Mouse (Mus musculus) MEL (cell line): ENCODE results near the gene Cops2. TPM values are rescaled to one million over a fixed set of nuclear protein-coding genes. Genes with fewer than 3 reads are reported as not detected.

Experiments used
- DNase-seq: peaks from one replicate; pipeline ENCODE4 v3.0.0; 2011; ENCODE audit warnings: low read depth, low spot score
- H3K27ac ChIP-seq: 2 replicates; pipeline ENCODE4 v1.5.1; 2012; ENCODE audit warnings: low read depth, mild to moderate bottlenecking, control low read depth, low read length, moderate library complexity; ENCODE audit not compliant: control insufficient read depth
- H3K27me3 ChIP-seq, 2 experiments: fragments of 150-350 bp in 1 of 2; sonication (generic) in 1 of 2; 2 replicates each; pipeline ENCODE4 v1.6.1; 2012; ENCODE audit warnings: low read length in 2 of 2, mild to moderate bottlenecking in 2 of 2, improper control_type of control experiment in 1 of 2, moderate library complexity in 1 of 2; ENCODE audit not compliant: insufficient read depth in 2 of 2, control insufficient read depth in 1 of 2
- H3K36me3 ChIP-seq, 2 experiments: 2 replicates each; pipeline ENCODE4 v1.6.1; 2012 to 2014; ENCODE audit warnings: low read length in 2 of 2, improper control_type of control experiment in 1 of 2, inconsistent platforms in 1 of 2, mild to moderate bottlenecking in 1 of 2; ENCODE audit not compliant: insufficient read depth in 2 of 2, control insufficient read depth in 1 of 2
- H3K4me1 ChIP-seq, 2 experiments: fragments of 150-350 bp in 1 of 2; sonication (generic) in 1 of 2; 2 replicates each; pipeline ENCODE4 v1.6.1; 2012; ENCODE audit warnings: low read length in 2 of 2, improper control_type of control experiment in 1 of 2, mild to moderate bottlenecking in 1 of 2; ENCODE audit not compliant: insufficient read depth in 2 of 2, control insufficient read depth in 1 of 2
- H3K4me3 ChIP-seq, 2 experiments: fragments of 150-350 bp in 1 of 2; sonication (generic) in 1 of 2; 2 replicates each; pipeline ENCODE4 v1.5.1; 2012; ENCODE audit warnings: low read depth in 2 of 2, low read length in 2 of 2, mild to moderate bottlenecking in 2 of 2, moderate library complexity in 2 of 2, control low read depth in 1 of 2, improper control_type of control experiment in 1 of 2; ENCODE audit not compliant: control insufficient read depth in 1 of 2, insufficient read depth in 1 of 2
- H3K79me2 ChIP-seq: 2 replicates; pipeline ENCODE4 v1.6.1; 2012; ENCODE audit warnings: mild to moderate bottlenecking, low read length, moderate library complexity; ENCODE audit not compliant: control insufficient read depth, poor library complexity, insufficient read depth
- H3K9ac ChIP-seq: 2 replicates; pipeline ENCODE4 v1.6.1; 2012; ENCODE audit warnings: low read depth, mild to moderate bottlenecking, control low read depth, low read length, moderate library complexity; ENCODE audit not compliant: control insufficient read depth, poor library complexity, severe bottlenecking
- H3K9me3 ChIP-seq: fragments of 150-350 bp; sonication (generic); replicated peaks from 2 replicates; pipeline ENCODE4 v1.6.1; 2012; ENCODE audit warnings: mild to moderate bottlenecking, low read length, improper control_type of control experiment, moderate library complexity; ENCODE audit not compliant: insufficient read depth
- BHLHE40 ChIP-seq: IDR thresholded peaks from 2 replicates; pipeline ENCODE4 v1.6.1; 2012; ENCODE audit warnings: low read depth, mild to moderate bottlenecking, inconsistent platforms, low read length, improper control_type of control experiment, borderline replicate concordance
- CHD2 ChIP-seq: IDR thresholded peaks from 2 replicates; pipeline ENCODE4 v1.6.1; 2011; ENCODE audit warnings: low read length, improper control_type of control experiment
- E2F4 ChIP-seq: IDR thresholded peaks from 2 replicates; pipeline ENCODE4 v1.6.1; 2011; ENCODE audit warnings: low read depth, low read length, improper control_type of control experiment, borderline replicate concordance
- ELF1 ChIP-seq: IDR thresholded peaks from 2 replicates; pipeline ENCODE4 v1.6.1; 2014; ENCODE audit warnings: low read depth, mild to moderate bottlenecking, inconsistent platforms, low read length, improper control_type of control experiment, moderate library complexity
- ETS1 ChIP-seq: IDR thresholded peaks from 2 replicates; pipeline ENCODE4 v1.6.1; 2012; ENCODE audit warnings: low read depth, mild to moderate bottlenecking, inconsistent platforms, low read length, improper control_type of control experiment, moderate library complexity
- KAT2A ChIP-seq: conservative IDR thresholded peaks from 2 replicates; pipeline ENCODE4 v1.6.1; 2012; ENCODE audit warnings: low read depth, low read length, improper control_type of control experiment, inconsistent platforms
- MEF2A ChIP-seq: IDR thresholded peaks from 2 replicates; pipeline ENCODE4 v1.6.1; 2014; ENCODE audit warnings: low read depth, mild to moderate bottlenecking, inconsistent platforms, low read length, improper control_type of control experiment; ENCODE audit not compliant: poor library complexity, insufficient replicate concordance, severe bottlenecking; ENCODE audit errors: extremely low read depth
- POLR2A ChIP-seq, 2 experiments: IDR thresholded peaks; 2 replicates each; pipeline ENCODE4 v1.6.1; 2011 to 2012; ENCODE audit warnings: low read length in 2 of 2, mild to moderate bottlenecking in 2 of 2, control low read depth in 1 of 2, improper control_type of control experiment in 1 of 2, low read depth in 1 of 2, moderate library complexity in 1 of 2; ENCODE audit not compliant: control insufficient read depth in 1 of 2, insufficient read depth in 1 of 2, poor library complexity in 1 of 2
- POLR2AphosphoS5 ChIP-seq: IDR thresholded peaks from 2 replicates; pipeline ENCODE4 v1.6.1; 2012; ENCODE audit warnings: low read depth, borderline replicate concordance, mild to moderate bottlenecking, inconsistent platforms, low read length, moderate library complexity, mixed read lengths
- RAD21 ChIP-seq: IDR thresholded peaks from 2 replicates; pipeline ENCODE4 v1.6.1; 2011; ENCODE audit warnings: mild to moderate bottlenecking, low read depth, low read length, improper control_type of control experiment
- SIN3A ChIP-seq: IDR thresholded peaks from 2 replicates; pipeline ENCODE4 v1.6.1; 2012; ENCODE audit warnings: low read length, improper control_type of control experiment, inconsistent platforms
- TBP ChIP-seq: IDR thresholded peaks from 2 replicates; pipeline ENCODE4 v1.8.0; 2011; ENCODE audit warnings: low read depth, low read length, improper control_type of control experiment
- TCF12 ChIP-seq: IDR thresholded peaks from 2 replicates; pipeline ENCODE4 v1.6.1; 2014; ENCODE audit warnings: low read depth, mild to moderate bottlenecking, inconsistent platforms, low read length, improper control_type of control experiment, moderate library complexity
- UBTF ChIP-seq: IDR thresholded peaks from 2 replicates; pipeline ENCODE4 v1.6.1; 2012; ENCODE audit warnings: low read depth, mild to moderate bottlenecking, inconsistent platforms, low read length, improper control_type of control experiment, moderate library complexity, borderline replicate concordance; ENCODE audit not compliant: insufficient read depth
- USF1 ChIP-seq: IDR thresholded peaks from 2 replicates; pipeline ENCODE4 v1.6.1; 2014; ENCODE audit warnings: low read depth, mild to moderate bottlenecking, inconsistent platforms, low read length, improper control_type of control experiment, moderate library complexity
- USF2 ChIP-seq, 2 experiments: IDR thresholded peaks; 2 replicates each; pipeline ENCODE4 v1.6.1; 2011 to 2012; ENCODE audit warnings: improper control_type of control experiment in 2 of 2, low read length in 2 of 2, borderline replicate concordance in 1 of 2, inconsistent platforms in 1 of 2, low read depth in 1 of 2, mild to moderate bottlenecking in 1 of 2; ENCODE audit not compliant: insufficient read depth in 1 of 2
- ZKSCAN1 ChIP-seq: IDR thresholded peaks from 2 replicates; pipeline ENCODE4 v1.6.1; 2012; ENCODE audit warnings: low read depth, mild to moderate bottlenecking, inconsistent platforms, low read length, improper control_type of control experiment, moderate library complexity
- ZMIZ1 ChIP-seq: IDR thresholded peaks from 2 replicates; pipeline ENCODE4 v1.6.1; 2012; ENCODE audit warnings: low read depth, mild to moderate bottlenecking, inconsistent platforms, low read length, improper control_type of control experiment, moderate library complexity
- ZNF384 ChIP-seq: IDR thresholded peaks from 2 replicates; pipeline ENCODE4 v1.6.1; 2012; ENCODE audit warnings: low read depth, mild to moderate bottlenecking, inconsistent platforms, low read length, improper control_type of control experiment
- polyA plus RNA-seq, 2 experiments: library from polyadenylated mRNA; stranded (reverse) in 1 of 2; unstranded in 1 of 2; fragments of >175 nt in 1 of 2; fragments of >200 nt in 1 of 2; gene quantifications; 2 replicates each; pipeline versions ENCODE4 v1.2.1 to v1.2.4; 2012; ENCODE audit warnings: low replicate concordance in 2 of 2, low read depth in 1 of 2; ENCODE audit not compliant: insufficient read length in 2 of 2, insufficient read depth in 1 of 2, missing spikeins in 1 of 2
- total RNA-seq: library from RNA; depleted of rRNA; stranded (reverse); fragments of 300-350 nt; gene quantifications from 2 replicates; pipeline ENCODE4 v1.2.3, GENCODE M21; 2012

The Cops2 gene
- total and polyA plus RNA-seq, 3 experiments: 65.3 to 131 (median 66.2) TPM

DNA sequence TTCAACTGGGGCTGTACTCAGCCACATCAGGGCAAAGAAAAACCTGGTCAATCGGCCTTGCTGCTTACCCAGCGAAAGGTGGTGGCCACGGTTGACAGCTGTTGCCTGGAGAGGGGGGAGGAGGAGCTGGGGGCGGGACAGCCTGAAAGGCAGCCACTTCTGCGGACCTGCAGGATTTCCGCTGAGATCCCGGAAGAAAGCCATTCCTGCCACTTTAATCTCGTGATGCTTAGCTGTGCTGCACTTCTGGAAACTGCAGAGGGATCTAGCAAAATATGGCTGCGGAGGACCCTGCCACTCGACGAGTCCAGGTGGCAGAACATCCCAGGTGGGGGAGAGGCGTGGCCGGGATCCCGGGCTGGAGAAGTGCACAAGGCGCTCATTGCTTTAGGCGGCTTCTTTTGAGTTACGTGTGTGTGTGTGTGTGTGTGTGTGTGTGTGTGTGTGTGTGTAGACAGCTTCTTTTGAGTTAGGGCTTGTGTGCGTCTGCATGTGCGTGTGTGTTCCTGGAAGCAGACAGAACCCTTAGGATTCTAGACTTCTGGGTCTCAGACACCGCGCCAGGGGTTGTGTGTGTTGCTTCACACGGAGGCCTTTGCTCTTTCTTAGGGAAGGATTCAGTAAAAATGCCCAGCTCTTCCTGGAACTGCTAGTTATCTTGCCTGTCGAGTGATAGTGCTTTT lies 7.3 kb upstream of the Cops2 start:
- peaks cover 3 to 5% of the 10 kb centered on the region in 2 experiments; a peak in 3 of 4 replicates for H3K27me3 ChIP-seq
- H3K9me3 ChIP-seq: no peaks in the 10 kb centered on the region
- TF ChIP-seq TCF12: no peak
- no peak for TF ChIP-seq POLR2AphosphoS5
- TF ChIP-seq CHD2: no peak
- no peaks in the 10 kb centered on the region for H3K36me3 ChIP-seq
- no peak overlapping the region for H3K9ac ChIP-seq
- H3K27ac ChIP-seq: no peak overlapping the region
- DNase-seq: no peak
- H3K4me1 ChIP-seq: no peaks in the 10 kb centered on the region
- H3K79me2 ChIP-seq: no peaks in the 10 kb centered on the region
- no peak overlapping the region for H3K4me3 ChIP-seq

- no peaks in the 10 kb centered on the region for H3K4me1 ChIP-seq
- DNase-seq: no peak
- no peaks in the 10 kb centered on the region for H3K36me3 ChIP-seq
- H3K79me2 ChIP-seq: no peaks in the 10 kb centered on the region
- H3K4me3 ChIP-seq: no peak overlapping the region
- no peak overlapping the region for H3K27ac ChIP-seq
- H3K27me3 ChIP-seq: peaks cover 3 to 5% of the 10 kb centered on the region in 2 experiments; a peak in 3 of 4 replicates
- TF ChIP-seq CHD2: no peak
- no peak for TF ChIP-seq KAT2A
- no peak for TF ChIP-seq POLR2A (IDR thresholded peaks at IDR 0.05; ENCODE audit: control insufficient read depth in 1 of 2, insufficient read depth in 1 of 2, low read depth in 1 of 2, low read length in 2 of 2, poor library complexity in 1 of 2)
- TF ChIP-seq USF1: no peak
- TF ChIP-seq TCF12: no peak
- no peak for TF ChIP-seq ZKSCAN1
- no peak for TF ChIP-seq SIN3A
- TF ChIP-seq TBP: no peak
- TF ChIP-seq MEF2A: no peak
- TF ChIP-seq UBTF: no peak
- TF ChIP-seq RAD21: no peak
- no peak for TF ChIP-seq USF2 (IDR thresholded peaks at IDR 0.05; ENCODE audit: borderline replicate concordance in 1 of 2, insufficient read depth in 1 of 2, low read depth in 1 of 2, low read length in 2 of 2)
- TF ChIP-seq ELF1: no peak
- TF ChIP-seq BHLHE40: no peak
- no peak for TF ChIP-seq POLR2AphosphoS5
- no peak for TF ChIP-seq E2F4
- TF ChIP-seq ZNF384: no peak
- TF ChIP-seq ZMIZ1: no peak
- TF ChIP-seq ETS1: no peak
- no peak overlapping the region for H3K9ac ChIP-seq
- no peaks in the 10 kb centered on the region for H3K9me3 ChIP-seq
Observed at GRCm38 (mm10) chr2:125865585-125865984, 6.6 kb upstream of the Cops2 start.
